Comparison of ENCODE assay signal across 8 mouse cellular contexts in genomic region chr12:87198792-87199191, GRCm38 (mm10). TPM values are rescaled to one million over a fixed set of nuclear protein-coding genes. Genes with fewer than 3 reads are reported as not detected.
A peak's percentile ranks its signal among the peaks of the same experiment; 100 is the strongest.
DNase-seq lines count a peak whose midpoint lies in the region; ATAC-seq and TF ChIP-seq lines count a peak whose summit lies in the region.

No protein-coding gene starts in this region.

- peaks cover 10% of the 10 kb centered on the region for H3K4me1 ChIP-seq in heart, embryonic 13.5 days
- peaks cover 26% of the 10 kb centered on the region for H3K4me1 ChIP-seq in G1E (ENCODE audit: insufficient read depth, low read depth, low read length)
- peaks cover 7% of the 10 kb centered on the region for H3K4me1 ChIP-seq in forebrain, embryonic 14.5 days (ENCODE audit: control insufficient read depth, insufficient read depth, low read length)
- peaks cover 7% of the 10 kb centered on the region for H3K4me1 ChIP-seq in liver, embryonic 16.5 days (ENCODE audit: control insufficient read depth, low read depth, low read length)

- H3K4me3 ChIP-seq in heart, embryonic 13.5 days = peak overlapping the region; percentile 93
- peak overlapping the region; percentile 77; the same call in 1 of the 2 replicates for H3K4me3 ChIP-seq in G1E (ENCODE audit: low read depth, low read length)
- H3K4me3 ChIP-seq in forebrain, embryonic 14.5 days (ENCODE audit: low read depth, low read length) = peak overlapping the region; percentile 81; the same call in 1 of the 2 replicates
- H3K4me3 ChIP-seq in liver, embryonic 16.5 days (ENCODE audit: low read depth, low read length) = no peak overlapping the region

- H3K36me3 ChIP-seq in heart, embryonic 13.5 days = no peaks in the 10 kb centered on the region
- peaks cover 3% of the 10 kb centered on the region for H3K36me3 ChIP-seq in G1E (replicated peaks)
- no peaks in the 10 kb centered on the region for H3K36me3 ChIP-seq in forebrain, embryonic 14.5 days (ENCODE audit: control insufficient read depth, insufficient read depth, low read length)
- H3K36me3 ChIP-seq in liver, embryonic 16.5 days (ENCODE audit: control insufficient read depth, insufficient read depth) = no peaks in the 10 kb centered on the region

- no peak for DNase-seq in heart, postnatal 4 days
- DNase-seq in G1E (ENCODE audit: low spot score) = no peak
- no peak for DNase-seq in forebrain, embryonic 14.5 days (ENCODE audit: low spot score)
- DNase-seq in gastrocnemius, postnatal 10 days = no peak
- DNase-seq in gastrocnemius, postnatal 14 days = no peak
- DNase-seq in thymus, postnatal 36 days = no peak

- WGBS in heart, embryonic 13.5 days = 63% methylated on average over 6 of the region's 6 CpGs
- WGBS in forebrain, embryonic 14.5 days = 51% methylated on average over 6 of the region's 6 CpGs
- 62% methylated on average over 6 of the region's 6 CpGs for WGBS in liver, embryonic 16.5 days (ENCODE audit: insufficient replicate concordance)

- no peak for TF ChIP-seq CTCF in G1E (IDR thresholded peaks at IDR 0.05; ENCODE audit: low read depth, low read length)

- H3K9ac ChIP-seq in heart, embryonic 13.5 days = peak overlapping the region; percentile 96
- peak overlapping the region; percentile 93; the same call in 1 of the 2 replicates for H3K9ac ChIP-seq in forebrain, embryonic 14.5 days (ENCODE audit: low read length)
- H3K9ac ChIP-seq in liver, embryonic 16.5 days (ENCODE audit: low read depth, low read length) = no peak overlapping the region

- H3K27ac ChIP-seq in heart, embryonic 13.5 days (replicated peaks) = no peak overlapping the region
- H3K27ac ChIP-seq in forebrain, embryonic 14.5 days (ENCODE audit: low read depth, low read length) = no peak overlapping the region
- no peak overlapping the region for H3K27ac ChIP-seq in liver, embryonic 16.5 days (ENCODE audit: low read length)

- intact Hi-C loops in gastrocnemius, postnatal 14 days (cut with DNase I; ENCODE audit: low total_unique reads) = no loop called here

- 0 out of 2 replicates have a peak, but pooled peaks cover 4% of the 10 kb centered on the region for H3K27me3 ChIP-seq in heart, embryonic 13.5 days (replicated peaks)
- no peaks in the 10 kb centered on the region for H3K27me3 ChIP-seq in G1E (ENCODE audit: insufficient read depth, low read length)
- H3K27me3 ChIP-seq in forebrain, embryonic 14.5 days (replicated peaks; ENCODE audit: control insufficient read depth, insufficient read depth, low read length) = no peaks in the 10 kb centered on the region
- peaks cover 20% of the 10 kb centered on the region for H3K27me3 ChIP-seq in liver, embryonic 16.5 days (ENCODE audit: control insufficient read depth, insufficient read depth, low read depth, low read length)

- H3K4me2 ChIP-seq in heart, embryonic 13.5 days = peak overlapping the region; percentile 92
- H3K4me2 ChIP-seq in forebrain, embryonic 14.5 days (ENCODE audit: low read length) = peak overlapping the region; percentile 84
- H3K4me2 ChIP-seq in liver, embryonic 16.5 days (ENCODE audit: low read depth, low read length) = peak overlapping the region; percentile 95; the same call in 1 of the 2 replicates

- ATAC-seq in heart, embryonic 13.5 days (ENCODE audit: extremely low read depth, insufficient number of reproducible peaks, low FRiP score, low TSS enrichment) = no peak
- ATAC-seq in G1E (ENCODE audit: extremely low read depth, insufficient number of reproducible peaks, low FRiP score, poor library complexity, severe bottlenecking) = no peak
- no peak for ATAC-seq in forebrain, embryonic 14.5 days
- ATAC-seq in liver, embryonic 16.5 days (ENCODE audit: low read depth) = no peak

- no peaks in the 10 kb centered on the region for H3K9me3 ChIP-seq in heart, embryonic 13.5 days
- no peaks in the 10 kb centered on the region for H3K9me3 ChIP-seq in G1E (replicated peaks)
- H3K9me3 ChIP-seq in forebrain, embryonic 14.5 days (replicated peaks; ENCODE audit: control insufficient read depth, low read length) = no peaks in the 10 kb centered on the region
- H3K9me3 ChIP-seq in liver, embryonic 16.5 days (replicated peaks; ENCODE audit: control insufficient read depth, low read length) = no peaks in the 10 kb centered on the region

RNA-seq across cellular contexts. Expression of gene Samd15, which starts 0.7 kb away (rescaled TPM):
- 0.59 and 0.76 TPM in 2 replicates for polyA plus RNA-seq in heart, embryonic 13.5 days (2015; fragmentation: Nextera tagmentation; extraction: Ambion mirVana)
- under 1 TPM; 0.17 to 0.45 TPM for total RNA-seq in heart, postnatal 4 days (2021)
- total RNA-seq in G1E (2014; fragmentation: Nextera tagmentation) (2.8 and 3.2 TPM in 2 replicates), G1E (2017) (1.5 and 2.3 TPM in 2 replicates)
- polyA plus RNA-seq in G1E (2012) = 0.21 TPM in 1 of 2 replicates, not detected in the other
- 1.3 and 1.6 TPM in 2 replicates for polyA plus RNA-seq in forebrain, embryonic 14.5 days (2014; fragmentation: Nextera tagmentation; extraction: Ambion mirVana)
- polyA plus RNA-seq in liver, embryonic 16.5 days (2015; fragmentation: Nextera tagmentation; extraction: Ambion mirVana) = 6.1 and 7.7 TPM in 2 replicates
- total RNA-seq in gastrocnemius, postnatal 10 days (2021) = under 1 TPM; 0.14 to 0.50 TPM
- under 1 TPM in 1 of 2 experiments, not detected in 1; 0.29 TPM for total RNA-seq in gastrocnemius, postnatal 14 days (2021)

RNA-seq across cellular contexts. Expression of gene Tmed8, which starts 1.5 kb away (rescaled TPM):
- 1.4 and 1.5 TPM in 2 replicates for polyA plus RNA-seq in heart, embryonic 13.5 days (2015; fragmentation: Nextera tagmentation; extraction: Ambion mirVana)
- total RNA-seq in heart, postnatal 4 days (2021) = 1 to 10 TPM; 6.7 TPM
- 21.6 and 21.8 TPM in 2 replicates for total RNA-seq in G1E (2014; fragmentation: Nextera tagmentation)
- total RNA-seq in G1E (2017) = 30.8 and 32.5 TPM in 2 replicates
- polyA plus RNA-seq in G1E (2012) = 1.7 and 2.2 TPM in 2 replicates
- 3.8 and 4.9 TPM in 2 replicates for polyA plus RNA-seq in forebrain, embryonic 14.5 days (2014; fragmentation: Nextera tagmentation; extraction: Ambion mirVana)
- 0.40 and 0.41 TPM in 2 replicates for polyA plus RNA-seq in liver, embryonic 16.5 days (2015; fragmentation: Nextera tagmentation; extraction: Ambion mirVana)
- total RNA-seq in gastrocnemius, postnatal 10 days (2021) = 1 to 10 TPM; 2.4 to 3.5 TPM
- 1 to 10 TPM; 1.9 to 2.1 TPM for total RNA-seq in gastrocnemius, postnatal 14 days (2021)

RNA-seq across cellular contexts. Expression of gene Noxred1, which starts 39.7 kb away (rescaled TPM):
- polyA plus RNA-seq in heart, embryonic 13.5 days (2015; fragmentation: Nextera tagmentation; extraction: Ambion mirVana) = 0.60 and 0.80 TPM in 2 replicates
- under 1 TPM in 1 of 2 experiments, not detected in 1; 0.26 TPM for total RNA-seq in heart, postnatal 4 days (2021)
- total RNA-seq in G1E (2014; fragmentation: Nextera tagmentation) (0.75 TPM in 1 of 2 replicates, not detected in the other), G1E (2017) (0.11 and 0.58 TPM in 2 replicates)
- not detected in 2 replicates for polyA plus RNA-seq in G1E (2012)
- 0.72 and 1.2 TPM in 2 replicates for polyA plus RNA-seq in forebrain, embryonic 14.5 days (2014; fragmentation: Nextera tagmentation; extraction: Ambion mirVana)
- 0.25 and 0.29 TPM in 2 replicates for polyA plus RNA-seq in liver, embryonic 16.5 days (2015; fragmentation: Nextera tagmentation; extraction: Ambion mirVana)
- under 1 TPM in 1 of 2 experiments, not detected in 1; 0.27 TPM for total RNA-seq in gastrocnemius, postnatal 10 days (2021)
- under 1 TPM; 0.23 to 0.49 TPM for total RNA-seq in gastrocnemius, postnatal 14 days (2021)

RNA-seq across cellular contexts. Expression of gene Pomt2, which starts 51.0 kb away (rescaled TPM):
- 10.9 and 11.9 TPM in 2 replicates for polyA plus RNA-seq in heart, embryonic 13.5 days (2015; fragmentation: Nextera tagmentation; extraction: Ambion mirVana)
- total RNA-seq in heart, postnatal 4 days (2021) = 10 to 100 TPM; 10.7 to 11.9 TPM
- total RNA-seq in G1E (2014; fragmentation: Nextera tagmentation) = 12.7 and 14.0 TPM in 2 replicates
- 10.6 and 11.9 TPM in 2 replicates for total RNA-seq in G1E (2017)
- 5.0 and 5.3 TPM in 2 replicates for polyA plus RNA-seq in G1E (2012)
- polyA plus RNA-seq in forebrain, embryonic 14.5 days (2014; fragmentation: Nextera tagmentation; extraction: Ambion mirVana) = 12.2 and 14.8 TPM in 2 replicates
- polyA plus RNA-seq in liver, embryonic 16.5 days (2015; fragmentation: Nextera tagmentation; extraction: Ambion mirVana) = 3.8 and 4.0 TPM in 2 replicates
- total RNA-seq in gastrocnemius, postnatal 10 days (2021) = 1 to 10 TPM; 6.3 to 8.9 TPM
- 1 to 10 TPM; 5.8 to 6.2 TPM for total RNA-seq in gastrocnemius, postnatal 14 days (2021)

RNA-seq across cellular contexts. Expression of gene Gstz1, which starts 51.8 kb away (rescaled TPM):
- 27.8 and 31.2 TPM in 2 replicates for polyA plus RNA-seq in heart, embryonic 13.5 days (2015; fragmentation: Nextera tagmentation; extraction: Ambion mirVana)
- total RNA-seq in heart, postnatal 4 days (2021) = 10 to 100 TPM; 51.8 to 53.9 TPM
- total RNA-seq in G1E (2014; fragmentation: Nextera tagmentation) (71.9 and 80.9 TPM in 2 replicates), G1E (2017) (51.5 and 54.2 TPM in 2 replicates)
- polyA plus RNA-seq in G1E (2012) = 6.6 and 7.2 TPM in 2 replicates
- polyA plus RNA-seq in forebrain, embryonic 14.5 days (2014; fragmentation: Nextera tagmentation; extraction: Ambion mirVana) = 31.4 and 33.8 TPM in 2 replicates
- polyA plus RNA-seq in liver, embryonic 16.5 days (2015; fragmentation: Nextera tagmentation; extraction: Ambion mirVana) = 105 and 124 TPM in 2 replicates
- total RNA-seq in gastrocnemius, postnatal 10 days (2021) = 10 to 100 TPM; 47.1 to 49.6 TPM
- 10 to 100 TPM; 41.5 to 41.7 TPM for total RNA-seq in gastrocnemius, postnatal 14 days (2021)
